Mouse (Mus musculus): ENCODE measurements around the gene Samd4b. TPM values are rescaled to one million over a fixed set of nuclear protein-coding genes. Genes with fewer than 3 reads are reported as not detected.

Samd4b gene
- polyA plus RNA-seq, 2 experiments, result 33.0 to 82.0 TPM

DNA sequence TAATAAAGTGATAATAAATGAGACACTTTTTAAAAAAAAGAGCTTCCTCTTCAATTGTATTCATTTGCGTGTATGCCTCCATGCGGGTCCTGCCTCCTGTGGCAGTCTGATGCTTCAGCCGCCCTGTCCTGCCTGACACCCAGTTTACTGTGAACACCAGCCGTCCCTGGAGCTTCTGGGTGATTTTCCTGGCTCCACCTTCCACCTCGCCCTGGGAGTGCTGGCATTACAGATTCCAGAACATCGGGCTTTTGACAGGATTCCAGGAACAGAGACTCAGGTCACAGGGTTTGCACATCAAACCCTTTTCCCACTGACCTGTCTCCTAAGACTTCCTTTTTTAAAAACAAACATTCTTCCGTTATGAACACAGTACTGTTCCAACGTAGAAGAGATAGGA lies 39.6 kb upstream of the Samd4b start:
- Histone ChIP-seq H3K9ac (ENCODE audit: low read depth, low read length, severe bottlenecking) (no peak overlapping the region), H3K4me3 (replicated peaks; ENCODE audit: low read length) (no peak overlapping the region), H3K4me1 (ENCODE audit: control insufficient read depth, insufficient read depth, low read length) (no peaks in the 10 kb centered on the region), H3K4me2 (replicated peaks; ENCODE audit: low read depth, low read length, severe bottlenecking) (no peak overlapping the region), H3K36me3 (ENCODE audit: control insufficient read depth, insufficient read depth, low read length) (no peaks in the 10 kb centered on the region), H3K27ac (replicated peaks; ENCODE audit: low read depth, low read length) (no peak overlapping the region), H3K9me3 (ENCODE audit: control insufficient read depth, low read length) (no peaks in the 10 kb centered on the region), H3K27me3 (ENCODE audit: control insufficient read depth, insufficient read depth, low read length) (no peaks in the 10 kb centered on the region)
- TF ChIP-seq POLR2A (IDR thresholded peaks at IDR 0.05; ENCODE audit: borderline replicate concordance, extremely low read depth, insufficient read depth, insufficient read length), result no peak
- no peak for DNase-seq (ENCODE audit: low spot score)
- WGBS, result 22% methylated on average over 8 of the region's 8 CpGs
- ATAC-seq (ENCODE audit: low FRiP score, low read depth), result no peak

GRCm38 (mm10) chr7:28634128-28634527 lies 36.2 kb upstream of the Samd4b start:
- Histone ChIP-seq H3K36me3 (ENCODE audit: control insufficient read depth, insufficient read depth, low read length) (no peaks in the 10 kb centered on the region), H3K9me3 (ENCODE audit: control insufficient read depth, low read length) (no peaks in the 10 kb centered on the region), H3K4me3 (replicated peaks; ENCODE audit: low read length) (no peak overlapping the region), H3K4me2 (replicated peaks; ENCODE audit: low read depth, low read length, severe bottlenecking) (no peak overlapping the region), H3K9ac (ENCODE audit: low read depth, low read length, severe bottlenecking) (no peak overlapping the region), H3K27ac (replicated peaks; ENCODE audit: low read depth, low read length) (no peak overlapping the region), H3K4me1 (ENCODE audit: control insufficient read depth, insufficient read depth, low read length) (peaks cover 4% of the 10 kb centered on the region; the same call in 1 of the 2 replicates), H3K27me3 (ENCODE audit: control insufficient read depth, insufficient read depth, low read length) (peaks cover 24% of the 10 kb centered on the region)
- DNase-seq (ENCODE audit: low spot score) (no peak), ATAC-seq (ENCODE audit: low FRiP score, low read depth) (no peak)
- TF ChIP-seq POLR2A (IDR thresholded peaks at IDR 0.05; ENCODE audit: borderline replicate concordance, extremely low read depth, insufficient read depth, insufficient read length), result no peak
- 71% methylated on average over 4 of the region's 4 CpGs for WGBS

DNA sequence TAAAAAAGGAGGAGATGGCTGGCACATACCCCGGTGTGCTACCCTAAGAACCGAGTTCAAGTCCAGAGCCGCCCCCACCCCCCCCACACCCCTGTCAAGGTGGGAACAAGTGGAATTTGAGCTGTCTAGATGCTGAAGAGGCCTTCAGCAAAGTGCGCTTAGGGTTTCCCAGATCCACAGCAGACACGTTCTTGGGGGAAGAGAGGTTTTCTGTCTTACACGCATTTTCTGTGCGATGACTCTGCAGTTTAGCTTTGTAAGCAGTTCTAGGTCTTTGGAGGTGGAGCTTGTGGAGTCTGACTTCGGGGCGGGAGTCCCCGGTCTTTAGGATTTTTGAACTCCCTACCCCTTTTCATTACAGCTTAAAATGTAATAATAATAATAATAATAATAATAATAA lies 33.1 kb upstream of the Samd4b start, which contains the start of gene Acp7:
Gene Acp7, minus strand, starts transcription at position 260 of the 400 bp plus-strand sequence.
- no peak for TF ChIP-seq POLR2A (IDR thresholded peaks at IDR 0.05; ENCODE audit: borderline replicate concordance, extremely low read depth, insufficient read depth, insufficient read length)
- H3K9me3 ChIP-seq (ENCODE audit: control insufficient read depth, low read length), result no peaks in the 10 kb centered on the region
- peak within 1 kb of the TSS; percentile 13; the same call in 1 of the 2 replicates for H3K4me2 ChIP-seq (replicated peaks; ENCODE audit: low read depth, low read length, severe bottlenecking)
- H3K4me3 ChIP-seq (replicated peaks; ENCODE audit: low read length), result peak within 1 kb of the TSS; percentile 18
- WGBS, result 20% methylated on average over 10 of the region's 10 CpGs
- no peak for DNase-seq (ENCODE audit: low spot score)
- no peaks in the 10 kb centered on the region for H3K36me3 ChIP-seq (ENCODE audit: control insufficient read depth, insufficient read depth, low read length)
- ATAC-seq (ENCODE audit: low FRiP score, low read depth), result no peak
- peaks cover 4% of the 10 kb centered on the region; the same call in 1 of the 2 replicates for H3K4me1 ChIP-seq (ENCODE audit: control insufficient read depth, insufficient read depth, low read length)
- H3K27ac ChIP-seq (replicated peaks; ENCODE audit: low read depth, low read length), result no peak within 1 kb of the TSS
- peak within 1 kb of the TSS; percentile 38 for H3K9ac ChIP-seq (ENCODE audit: low read depth, low read length, severe bottlenecking)
- H3K27me3 ChIP-seq (ENCODE audit: control insufficient read depth, insufficient read depth, low read length), result peaks cover 30% of the 10 kb centered on the region

DNA sequence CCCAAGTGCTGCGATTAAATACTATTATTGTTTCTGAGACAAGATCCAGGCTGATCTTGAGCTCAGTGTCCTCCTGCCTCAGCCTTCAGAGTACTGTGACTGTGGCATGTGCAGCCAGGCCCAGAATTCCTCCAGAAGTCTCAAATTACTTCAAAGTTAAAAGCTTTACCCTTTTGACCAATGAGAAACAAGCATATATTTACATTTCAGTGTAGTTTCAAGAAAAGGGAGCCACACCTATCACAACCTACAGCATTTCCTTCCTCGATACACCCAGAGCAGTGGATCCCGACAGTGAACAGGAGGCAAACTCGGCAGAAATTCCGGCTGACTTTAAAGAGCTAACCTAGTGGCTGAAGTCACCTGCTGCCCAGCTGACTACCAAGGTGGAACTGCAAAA lies 26.8 kb upstream of the Samd4b start:
- no peak for TF ChIP-seq POLR2A (IDR thresholded peaks at IDR 0.05; ENCODE audit: borderline replicate concordance, extremely low read depth, insufficient read depth, insufficient read length)
- no peak overlapping the region for H3K4me3 ChIP-seq (replicated peaks; ENCODE audit: low read length)
- DNase-seq (ENCODE audit: low spot score) (no peak), ATAC-seq (ENCODE audit: low FRiP score, low read depth) (no peak)
- no peak overlapping the region for H3K9ac ChIP-seq (ENCODE audit: low read depth, low read length, severe bottlenecking)
- H3K4me2 ChIP-seq (replicated peaks; ENCODE audit: low read depth, low read length, severe bottlenecking), result no peak overlapping the region
- no peaks in the 10 kb centered on the region for H3K9me3 ChIP-seq (ENCODE audit: control insufficient read depth, low read length)
- peaks cover 11% of the 10 kb centered on the region; the same call in 1 of the 2 replicates for H3K27me3 ChIP-seq (ENCODE audit: control insufficient read depth, insufficient read depth, low read length)
- H3K27ac ChIP-seq (replicated peaks; ENCODE audit: low read depth, low read length), result no peak overlapping the region
- 68% methylated on average over 5 of the region's 5 CpGs for WGBS
- H3K36me3 ChIP-seq (ENCODE audit: control insufficient read depth, insufficient read depth, low read length), result no peaks in the 10 kb centered on the region
- no peaks in the 10 kb centered on the region for H3K4me1 ChIP-seq (ENCODE audit: control insufficient read depth, insufficient read depth, low read length)

DNA sequence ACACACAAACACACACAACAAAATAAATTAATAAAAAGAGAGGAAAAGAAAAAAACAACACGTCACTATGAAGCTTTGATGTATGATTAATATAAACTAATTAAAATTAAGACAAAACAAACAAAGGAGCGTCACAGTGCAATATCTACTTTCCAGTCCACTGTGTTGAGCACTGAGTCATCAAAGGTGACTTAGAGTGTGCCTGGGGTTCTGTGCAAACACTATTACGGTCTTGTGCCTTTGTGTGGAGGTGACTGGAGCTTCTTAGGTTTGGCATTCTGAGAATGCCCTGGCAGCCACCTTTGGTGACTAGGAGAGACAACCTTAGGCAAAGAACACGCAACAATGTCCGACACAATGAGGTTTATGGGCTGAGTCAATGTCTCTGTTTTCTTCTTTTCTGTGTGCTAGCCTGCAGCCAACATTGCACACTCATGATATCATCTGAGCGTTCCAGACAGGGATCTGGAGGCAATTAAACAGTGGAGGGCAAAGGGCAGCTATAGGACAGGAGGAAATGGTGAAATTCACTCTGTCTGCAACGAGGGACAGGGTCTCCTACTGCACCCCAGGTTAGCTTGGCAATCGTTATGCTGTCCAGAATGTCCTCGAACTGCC lies 21.3 kb upstream of the Samd4b start:
- no peak for ATAC-seq (ENCODE audit: low FRiP score, low read depth)
- Histone ChIP-seq H3K9me3 (ENCODE audit: control insufficient read depth, low read length) (no peaks in the 10 kb centered on the region), H3K4me2 (replicated peaks; ENCODE audit: low read depth, low read length, severe bottlenecking) (no peak overlapping the region), H3K4me3 (replicated peaks; ENCODE audit: low read length) (no peak overlapping the region), H3K27ac (replicated peaks; ENCODE audit: low read depth, low read length) (no peak overlapping the region), H3K27me3 (ENCODE audit: control insufficient read depth, insufficient read depth, low read length) (no peaks in the 10 kb centered on the region), H3K4me1 (ENCODE audit: control insufficient read depth, insufficient read depth, low read length) (no peaks in the 10 kb centered on the region), H3K36me3 (ENCODE audit: control insufficient read depth, insufficient read depth, low read length) (no peaks in the 10 kb centered on the region), H3K9ac (ENCODE audit: low read depth, low read length, severe bottlenecking) (no peak overlapping the region)
- WGBS, result 37% methylated on average over 9 of the region's 9 CpGs
- TF ChIP-seq POLR2A (IDR thresholded peaks at IDR 0.05; ENCODE audit: borderline replicate concordance, extremely low read depth, insufficient read depth, insufficient read length), result no peak
- DNase-seq (ENCODE audit: low spot score), result no peak
